Mouse (Mus musculus): ENCODE data around the gene Paics. TPM values are rescaled to one million over a fixed set of nuclear protein-coding genes. Genes with fewer than 3 reads are reported as not detected.

Gene Paics
- 64.4 TPM for polyA plus RNA-seq (2017; shearing (Covaris generic))

DNA sequence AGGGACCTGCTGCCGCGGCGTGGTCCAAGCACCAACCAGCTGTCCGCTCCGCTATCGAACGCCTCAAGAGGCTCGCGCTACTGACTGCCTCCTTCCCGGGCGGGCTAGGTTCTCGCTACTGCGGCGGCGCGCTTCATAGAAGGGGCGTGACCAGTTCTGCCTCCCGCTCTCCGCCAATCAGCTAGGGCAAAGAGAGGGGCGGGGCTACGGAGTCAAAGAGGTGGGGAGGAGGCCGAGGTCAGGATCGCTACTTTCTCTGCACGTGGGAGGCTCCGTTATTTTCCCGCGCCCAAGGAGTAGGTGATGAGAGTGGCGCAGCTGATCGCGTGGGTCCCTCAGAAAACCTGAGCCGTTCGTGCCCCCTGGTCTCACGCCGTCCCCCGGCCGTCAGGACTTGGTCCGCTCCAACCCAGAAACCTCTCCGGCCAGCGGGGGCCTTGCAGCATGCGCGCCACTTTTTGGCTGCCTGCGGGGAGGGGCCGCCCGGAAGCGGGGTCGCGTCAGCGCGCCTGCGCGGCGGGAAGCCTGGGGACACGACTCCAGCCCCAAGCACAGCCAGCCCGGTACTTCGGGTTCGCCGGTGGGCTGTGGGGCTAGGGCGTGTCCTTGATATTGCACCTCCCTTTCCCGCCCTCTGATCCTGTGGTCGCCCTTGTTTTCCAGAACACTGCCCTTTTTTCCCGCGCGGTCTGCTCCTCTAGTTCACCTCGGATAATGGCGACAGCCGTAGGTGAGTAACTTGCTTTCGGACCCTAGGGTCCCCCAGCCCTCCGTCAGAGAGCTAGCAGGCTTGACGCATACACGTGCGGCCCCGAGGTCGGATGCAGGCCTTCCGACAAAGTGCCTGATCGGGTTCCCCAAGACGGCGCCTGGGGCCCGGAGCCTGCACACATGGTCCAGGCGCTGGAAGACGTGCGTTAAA lies at the start of gene Paics, which contains the start of gene Ppat:
Gene Paics, plus strand, starts transcription at position 202 of the 922 bp plus-strand sequence.
Gene Ppat, minus strand, starts transcription at position 473 of the 922 bp plus-strand sequence.

DNA sequence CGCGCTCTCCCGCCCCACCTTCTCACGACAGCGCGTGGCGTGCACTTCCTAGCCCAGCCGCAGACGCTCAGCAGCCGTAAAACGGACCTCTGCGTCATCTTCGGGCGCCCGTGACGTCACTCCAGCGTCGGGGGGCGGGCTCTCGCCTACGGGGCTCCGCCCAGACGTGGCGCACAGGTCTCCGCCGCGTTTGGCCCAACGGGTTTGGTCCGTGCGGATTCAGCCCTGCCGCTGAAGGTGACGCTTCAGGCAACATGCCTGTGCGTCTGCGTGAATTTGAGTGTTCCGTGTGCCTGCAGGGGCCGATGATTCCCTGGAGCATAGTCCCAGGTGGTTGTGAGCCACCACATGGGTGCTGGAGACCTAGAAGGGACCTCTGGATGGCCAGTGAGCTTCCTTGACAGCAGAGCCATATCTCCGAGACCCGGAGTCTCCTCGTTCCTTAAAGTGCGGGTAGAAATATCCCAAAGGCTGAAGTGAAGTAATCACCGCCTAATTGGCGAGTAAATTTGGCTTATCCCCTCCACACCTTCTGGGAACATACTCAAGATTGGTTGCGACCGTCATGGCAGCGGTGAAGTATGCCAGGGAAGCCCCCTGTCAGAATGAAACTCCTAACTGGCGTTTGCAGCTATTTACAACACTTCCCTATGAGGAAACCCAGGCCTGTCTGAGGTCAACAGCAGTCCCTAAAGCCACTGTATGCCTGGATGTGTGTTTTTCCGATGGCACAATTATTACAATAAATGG lies 45.5 kb upstream of the Paics start, which contains the start of gene Aasdh:
Gene Aasdh, minus strand, starts transcription at position 110 of the 750 bp plus-strand sequence.

DNA sequence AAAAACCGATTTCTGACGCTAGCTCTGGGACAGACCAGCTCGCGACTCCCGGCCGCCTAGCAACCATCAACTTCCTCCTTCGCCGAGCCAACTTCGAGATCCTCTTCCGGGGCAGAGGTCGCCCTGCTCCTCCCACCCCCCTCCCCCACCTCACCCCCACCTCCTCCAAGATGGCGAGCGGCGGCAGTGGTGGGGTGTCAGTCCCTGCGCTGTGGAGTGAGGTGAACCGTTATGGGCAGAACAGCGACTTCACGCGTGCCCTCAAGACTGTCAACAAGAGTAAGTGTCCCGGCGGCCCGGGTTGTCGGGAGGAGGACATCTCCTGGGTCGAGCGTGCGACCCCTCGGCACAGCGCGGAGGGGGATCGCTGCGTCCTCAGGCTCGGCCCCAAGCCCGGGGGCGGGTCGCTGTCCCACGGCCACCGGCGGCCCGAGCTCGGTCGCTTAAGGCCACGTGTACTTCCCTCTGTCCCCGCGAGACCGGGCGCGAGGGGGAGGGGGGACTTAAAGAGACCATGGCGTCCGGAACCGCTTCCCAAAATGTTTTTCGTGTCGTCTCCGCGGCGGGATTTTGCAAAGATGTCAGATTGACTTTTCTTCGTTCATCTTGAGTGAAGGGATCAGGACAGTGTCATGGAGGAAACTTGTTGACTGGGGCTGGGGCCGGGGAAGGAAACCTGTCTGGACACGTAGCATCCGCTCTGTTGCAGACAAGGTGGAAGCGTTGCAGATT lies 23.6 kb downstream of the Paics start, which contains the start of gene Srp72:
Gene Srp72, plus strand, starts transcription at position 130 of the 732 bp plus-strand sequence.

DNA sequence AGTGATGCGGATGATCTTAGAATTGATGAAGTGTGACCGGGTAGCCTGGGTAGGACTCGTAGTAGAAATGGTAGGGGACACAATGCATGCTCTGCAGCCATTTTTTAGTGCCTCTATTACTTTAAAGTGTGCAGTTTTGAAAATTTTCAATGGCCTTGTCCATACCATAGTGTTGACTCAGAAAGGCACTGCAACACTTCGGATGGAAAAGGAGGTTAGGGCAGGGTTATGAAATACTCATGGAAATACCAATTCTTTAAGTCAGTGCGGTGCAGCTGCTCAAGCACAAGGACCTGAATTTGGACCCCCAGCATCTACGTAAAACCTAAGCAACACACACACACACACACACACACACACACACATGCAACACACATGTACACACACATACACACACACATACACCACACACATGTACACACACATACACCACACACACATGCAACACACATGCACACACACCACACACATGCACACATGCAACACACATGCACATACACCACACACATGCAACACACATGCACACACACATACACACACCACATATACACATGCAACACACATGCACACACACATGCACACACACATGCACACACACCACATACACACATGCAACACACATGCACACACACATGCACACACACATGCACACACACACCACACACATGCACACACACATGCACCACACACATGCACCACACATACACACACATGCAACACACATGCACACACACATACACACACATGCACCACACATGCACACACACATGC lies 53.1 kb downstream of the Paics start, which contains the start of gene Arl9:
Gene Arl9, plus strand, starts transcription at position 5 of the 771 bp plus-strand sequence.

DNA sequence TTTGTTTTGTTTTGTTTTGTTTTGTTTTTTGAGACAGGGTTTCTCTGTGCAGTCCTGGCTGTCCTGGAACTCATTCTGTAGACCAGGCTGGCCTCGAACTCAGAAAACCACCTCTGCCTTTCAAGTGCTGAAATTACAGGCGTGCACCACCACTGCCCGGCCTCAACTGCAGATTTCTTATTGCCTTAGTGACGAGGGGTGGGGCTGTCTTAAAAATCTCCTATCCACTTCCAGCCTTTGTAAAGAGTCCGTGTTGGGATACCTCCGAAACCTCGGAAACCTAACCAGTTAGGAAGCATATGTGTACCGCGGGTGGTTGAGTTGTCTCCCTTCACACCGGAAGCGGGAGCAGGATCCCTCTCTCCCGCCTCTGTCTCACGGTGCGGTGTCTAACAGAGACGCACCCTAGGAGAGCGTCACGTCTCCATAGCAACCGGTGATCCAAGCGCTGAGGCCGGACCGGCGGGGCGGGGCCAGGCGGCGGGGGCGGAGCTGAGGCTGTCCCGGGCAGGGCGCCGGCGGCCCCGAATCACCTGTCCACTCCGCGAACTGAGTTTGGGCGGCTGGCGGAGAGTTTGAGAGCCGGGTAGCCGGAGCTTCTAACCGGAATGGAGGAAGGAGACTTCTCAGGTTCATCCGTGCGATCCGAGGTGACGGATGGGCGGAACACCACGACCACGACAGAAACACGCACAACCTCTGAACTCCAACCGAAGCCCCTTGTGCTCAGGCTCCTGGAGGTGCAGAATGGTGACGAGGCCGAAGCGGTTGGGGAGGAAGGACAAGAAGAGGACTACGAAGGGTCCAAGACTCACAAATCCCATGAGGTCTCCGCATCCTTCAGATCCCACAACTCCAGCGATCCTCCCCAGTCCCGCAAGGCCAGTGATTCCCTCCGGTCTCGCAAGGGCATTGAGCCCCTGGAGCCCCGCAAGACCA lies 64.7 kb downstream of the Paics start, which contains the start of gene Thegl:
Gene Thegl, plus strand, starts transcription at position 480 of the 939 bp plus-strand sequence.

Other genes with a start within 250 kb of the Paics start
- 17.1 TPM for gene Aasdh, start 45.8 kb upstream of the Paics start, polyA plus RNA-seq (2017; shearing (Covaris generic))
- 24.4 TPM for gene Ppat, start 271 bp downstream of the Paics start, polyA plus RNA-seq (2017; shearing (Covaris generic))
- gene Srp72, start 23.4 kb downstream of the Paics start, polyA plus RNA-seq (2017; shearing (Covaris generic)): 82.8 TPM
- not detected for gene Arl9, start 52.7 kb downstream of the Paics start, polyA plus RNA-seq (2017; shearing (Covaris generic))
- not detected for gene Thegl, start 64.7 kb downstream of the Paics start, polyA plus RNA-seq (2017; shearing (Covaris generic))
- gene Hopx, start 163.8 kb downstream of the Paics start, polyA plus RNA-seq (2017; shearing (Covaris generic)): 632 TPM

Measured in effector memory CD4-positive, alpha-beta T cell, adult 7 months (primary cell).